Mouse (Mus musculus) heart, embryonic 16.5 days (tissue): ENCODE results near the gene Msrb1. TPM values are rescaled to one million over a fixed set of nuclear protein-coding genes. Genes with fewer than 3 reads are reported as not detected.
A peak's percentile ranks its signal among the peaks of the same experiment; 100 is the strongest.

Experiments
- ATAC-seq: fragments of 200-750 bp; cut with Nextera tagmentation; replicated peaks from 2 replicates; pipeline ENCODE4 v1.8.0; 2017; ENCODE audit warnings: moderate number of reproducible peaks; ENCODE audit not compliant: insufficient read depth, low FRiP score; ENCODE audit errors: extremely low read depth
- H3K27ac ChIP-seq: fragments of 300-500 bp; sonication (generic); 2 replicates; pipeline ENCODE4 v1.5.1; 2014; ENCODE audit warnings: mild to moderate bottlenecking, low read length, control low read depth, moderate library complexity
- H3K27me3 ChIP-seq: fragments of 300-500 bp; sonication (generic); 2 replicates; pipeline ENCODE4 v1.6.1; 2014; ENCODE audit warnings: low read length, mixed read lengths; ENCODE audit not compliant: control insufficient read depth, insufficient read depth
- H3K36me3 ChIP-seq: fragments of 300-500 bp; sonication (generic); 2 replicates; pipeline ENCODE4 v1.6.1; 2014; ENCODE audit not compliant: control insufficient read depth, insufficient read depth
- H3K4me1 ChIP-seq: fragments of 300-500 bp; sonication (generic); 2 replicates; pipeline ENCODE4 v1.6.1; 2014; ENCODE audit warnings: low read length, mixed read lengths; ENCODE audit not compliant: control insufficient read depth, insufficient read depth
- H3K4me2 ChIP-seq: fragments of 300-500 bp; sonication (generic); 2 replicates; pipeline ENCODE4 v1.6.1; 2014; ENCODE audit warnings: low read depth, mild to moderate bottlenecking, control low read depth, low read length
- H3K4me3 ChIP-seq: fragments of 300-500 bp; sonication (generic); 2 replicates; pipeline ENCODE4 v1.5.1; 2014; ENCODE audit warnings: mild to moderate bottlenecking, control low read depth, low read length
- H3K9ac ChIP-seq: fragments of 300-500 bp; sonication (generic); 2 replicates; pipeline ENCODE4 v1.6.1; 2014; ENCODE audit warnings: low read length, control low read depth
- H3K9me3 ChIP-seq: fragments of 300-500 bp; sonication (generic); replicated peaks from 2 replicates; pipeline ENCODE4 v1.6.1; 2016; ENCODE audit warnings: low read length; ENCODE audit not compliant: control insufficient read depth
- WGBS: fragments of 180-500 bp; shearing (Covaris S2); extraction: QIAGEN DNeasy Blood & Tissue Kit; methylation state at CpG from one replicate; pipeline ENCODE4 v1.1.7; 2014; 5-methylcytosine and 5-hydroxymethylcytosine counted together
- polyA plus RNA-seq: library from polyadenylated mRNA; unstranded; fragments of >200 nt; fragmentation: Nextera tagmentation; extraction: Ambion mirVana; gene quantifications from 2 replicates; pipeline ENCODE4 v1.2.1, GENCODE M21; 2015

Msrb1 gene
- polyA plus RNA-seq, 1 experiment from 2014 or later: 19.0 TPM

- WGBS: under 1% methylated on average over 30 of the region's 30 CpGs
- no peaks in the 10 kb centered on the region for H3K27me3 ChIP-seq
- no peaks in the 10 kb centered on the region for H3K9me3 ChIP-seq
- peaks cover 23% of the 10 kb centered on the region for H3K4me1 ChIP-seq
- peak within 1 kb of the TSS; percentile 99 for H3K9ac ChIP-seq
- ATAC-seq: peak; percentile 74
- H3K4me2 ChIP-seq: peak within 1 kb of the TSS; percentile 67
- peaks cover 13% of the 10 kb centered on the region for H3K36me3 ChIP-seq
- peak within 1 kb of the TSS; percentile 96 for H3K4me3 ChIP-seq
- peak within 1 kb of the TSS; percentile 97 for H3K27ac ChIP-seq
Measured at GRCm38 (mm10) chr17:24724184-24724583, 12.3 kb upstream of the Msrb1 start, which contains the start of gene Ndufb10. TSS of gene Ndufb10 (minus strand) at chr17:24724478.

DNA sequence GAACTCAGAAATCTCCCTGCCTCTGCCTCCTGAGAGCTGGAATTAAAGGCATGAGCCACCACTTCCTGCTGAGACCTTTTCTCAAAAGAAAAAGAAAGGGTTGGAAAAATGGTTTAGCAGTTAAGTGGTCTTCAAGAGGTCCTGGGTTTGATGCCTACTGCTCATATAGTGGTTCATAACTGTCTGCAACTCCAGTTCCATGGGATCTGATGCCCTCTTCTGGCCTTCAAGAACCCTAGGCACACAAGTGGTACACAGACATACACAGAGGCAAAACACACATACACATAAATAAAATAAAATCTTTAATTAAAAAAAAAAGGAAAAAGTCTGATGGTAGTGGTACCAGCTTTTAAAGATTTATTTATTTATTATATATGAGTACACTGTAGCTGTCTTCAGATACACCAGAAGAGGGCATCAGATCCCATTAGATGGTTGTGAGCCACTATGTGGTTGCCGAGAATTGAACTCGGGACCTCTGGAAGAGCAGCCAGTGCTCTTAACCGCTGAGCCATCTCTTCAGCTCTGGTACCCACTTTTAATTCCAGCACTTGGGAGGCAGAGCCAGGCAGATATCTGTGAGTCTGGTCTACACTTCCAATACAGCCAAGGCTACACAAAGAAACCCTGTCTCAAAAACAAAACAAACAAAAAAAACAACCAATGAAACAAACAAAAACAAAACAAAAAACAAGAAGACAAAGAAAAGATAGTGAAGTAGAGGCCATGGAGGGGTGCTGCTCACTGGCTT lies 10.6 kb upstream of the Msrb1 start:
- Histone ChIP-seq H3K4me1 (peaks cover 23% of the 10 kb centered on the region), H3K4me3 (no peak overlapping the region), H3K27me3 (no peaks in the 10 kb centered on the region), H3K9me3 (no peaks in the 10 kb centered on the region), H3K4me2 (no peak overlapping the region), H3K27ac (no peak overlapping the region), H3K9ac (no peak overlapping the region), H3K36me3 (peaks cover 13% of the 10 kb centered on the region)
- no peak for ATAC-seq
- 64% methylated on average over 3 of the region's 3 CpGs for WGBS

DNA sequence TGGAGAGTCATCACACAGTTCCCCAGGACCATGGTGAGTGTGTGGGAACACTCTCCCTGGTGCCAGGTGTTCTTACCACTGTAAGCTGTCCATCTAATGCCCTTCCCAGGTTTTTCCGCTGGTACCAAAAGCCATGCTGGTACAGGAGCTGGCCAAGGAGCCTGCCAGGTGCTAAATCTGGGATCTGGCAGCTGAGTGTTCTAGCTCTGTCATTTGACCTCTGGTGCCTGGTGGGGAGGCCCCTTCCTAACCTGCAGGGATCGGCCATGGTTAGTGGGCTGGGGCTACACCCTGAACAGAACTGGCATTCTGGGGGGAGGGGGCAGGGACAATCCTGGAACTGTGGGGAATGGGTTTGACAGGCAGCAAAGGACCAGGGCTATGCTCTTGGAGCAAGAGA lies 8.8 kb upstream of the Msrb1 start, which contains the start of gene Rpl3l:
Gene Rpl3l, plus strand, starts transcription at position 203 of the 400 bp plus-strand sequence.
- WGBS: 68% methylated on average over 2 of the region's 2 CpGs
- Histone ChIP-seq H3K27ac (no peak within 1 kb of the TSS), H3K36me3 (no peaks in the 10 kb centered on the region; the same call in 1 of the 2 replicates), H3K4me3 (no peak within 1 kb of the TSS), H3K4me1 (peaks cover 16% of the 10 kb centered on the region), H3K9me3 (no peaks in the 10 kb centered on the region), H3K27me3 (no peaks in the 10 kb centered on the region), H3K9ac (no peak within 1 kb of the TSS), H3K4me2 (no peak within 1 kb of the TSS)
- ATAC-seq: no peak

DNA sequence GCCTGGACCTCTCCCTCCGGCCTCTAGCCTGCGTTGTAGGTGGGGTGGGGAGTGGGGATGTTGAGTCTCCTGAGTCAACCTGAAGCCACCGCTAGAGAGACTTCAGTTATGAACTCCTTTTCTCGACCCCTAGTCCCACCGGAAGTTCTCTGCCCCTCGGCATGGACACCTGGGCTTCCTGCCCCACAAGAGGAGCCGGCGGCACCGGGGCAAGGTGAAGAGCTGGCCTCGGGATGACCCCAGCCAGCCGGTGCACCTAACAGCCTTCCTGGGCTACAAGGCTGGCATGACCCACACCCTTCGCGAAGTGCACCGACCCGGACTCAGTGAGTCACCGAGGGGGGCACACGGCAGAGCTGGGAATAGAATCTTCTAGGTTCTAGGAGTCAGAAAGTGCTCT lies 8.3 kb upstream of the Msrb1 start:
- no peak for ATAC-seq
- no peaks in the 10 kb centered on the region for H3K9me3 ChIP-seq
- H3K27ac ChIP-seq: no peak overlapping the region
- no peak overlapping the region for H3K4me3 ChIP-seq
- H3K36me3 ChIP-seq: no peaks in the 10 kb centered on the region
- WGBS: 71% methylated on average over 17 of the region's 17 CpGs
- no peak overlapping the region for H3K4me2 ChIP-seq
- peaks cover 11% of the 10 kb centered on the region for H3K4me1 ChIP-seq
- H3K27me3 ChIP-seq: no peaks in the 10 kb centered on the region
- no peak overlapping the region for H3K9ac ChIP-seq

GRCm38 (mm10) chr17:24729067-24729466 lies 7.4 kb upstream of the Msrb1 start:
- Histone ChIP-seq H3K27me3 (no peaks in the 10 kb centered on the region), H3K4me2 (no peak overlapping the region), H3K36me3 (no peaks in the 10 kb centered on the region), H3K27ac (no peak overlapping the region), H3K4me3 (no peak overlapping the region), H3K9me3 (no peaks in the 10 kb centered on the region), H3K9ac (no peak overlapping the region), H3K4me1 (peaks cover 11% of the 10 kb centered on the region)
- ATAC-seq: no peak
- 53% methylated on average over 6 of the region's 6 CpGs for WGBS

GRCm38 (mm10) chr17:24730787-24731186 lies 5.7 kb upstream of the Msrb1 start:
- Histone ChIP-seq H3K36me3 (no peaks in the 10 kb centered on the region), H3K9me3 (no peaks in the 10 kb centered on the region), H3K27ac (no peak overlapping the region), H3K4me3 (no peak overlapping the region), H3K4me1 (peaks cover 12% of the 10 kb centered on the region), H3K27me3 (no peaks in the 10 kb centered on the region), H3K4me2 (no peak overlapping the region), H3K9ac (no peak overlapping the region)
- WGBS: 84% methylated on average over 14 of the region's 14 CpGs
- ATAC-seq: no peak

- H3K4me2 ChIP-seq: 0 out of 2 replicates have a peak overlapping the region, but pooled peaks have one; percentile 9
Measured at GRCm38 (mm10) chr17:24732233-24732935, 4.1 kb upstream of the Msrb1 start.

GRCm38 (mm10) chr17:24733434-24734050 lies 2.9 kb upstream of the Msrb1 start:
- no peak for ATAC-seq
- no peak overlapping the region for H3K27ac ChIP-seq
- no peaks in the 10 kb centered on the region for H3K27me3 ChIP-seq
- H3K36me3 ChIP-seq: no peaks in the 10 kb centered on the region
- no peak overlapping the region for H3K4me2 ChIP-seq
- H3K4me3 ChIP-seq: no peak overlapping the region
- no peak overlapping the region for H3K9ac ChIP-seq
- H3K9me3 ChIP-seq: no peaks in the 10 kb centered on the region
- H3K4me1 ChIP-seq: peaks cover 22% of the 10 kb centered on the region
- 90% methylated on average over 21 of the region's 21 CpGs for WGBS

More at GRCm38 (mm10) chr17:24732233-24732935, 4.1 kb upstream of the Msrb1 start:
- 61% methylated on average over 12 of the region's 12 CpGs for WGBS
- Histone ChIP-seq H3K27ac (peak overlapping the region; percentile 79), H3K9me3 (no peaks in the 10 kb centered on the region), H3K9ac (peak overlapping the region; percentile 52), H3K4me1 (peaks cover 21% of the 10 kb centered on the region), H3K36me3 (no peaks in the 10 kb centered on the region), H3K4me3 (no peak overlapping the region), H3K27me3 (no peaks in the 10 kb centered on the region)
- no peak for ATAC-seq

GRCm38 (mm10) chr17:24734513-24734912 lies 1.9 kb upstream of the Msrb1 start:
- H3K4me1 ChIP-seq: peaks cover 19% of the 10 kb centered on the region
- no peak overlapping the region for H3K9ac ChIP-seq
- no peak overlapping the region for H3K4me2 ChIP-seq
- no peak overlapping the region for H3K27ac ChIP-seq
- no peak overlapping the region for H3K4me3 ChIP-seq
- no peak for ATAC-seq
- no peaks in the 10 kb centered on the region for H3K9me3 ChIP-seq
- no peaks in the 10 kb centered on the region for H3K36me3 ChIP-seq
- no peaks in the 10 kb centered on the region for H3K27me3 ChIP-seq
- WGBS: 86% methylated on average over 1 of the region's 1 CpGs
